Mouse (Mus musculus) erythroid progenitor cell, adult 5-6 weeks (primary cell): ENCODE measurements around the gene Dars. TPM values are rescaled to one million over a fixed set of nuclear protein-coding genes. Genes with fewer than 3 reads are reported as not detected.
"Not testable (repeated sequence)": the region's sequence is repeated elsewhere in the genome, so short reads cannot be mapped to it uniquely, and the experiment has no call there.

Source experiments
- ATAC-seq: replicated peaks from 2 replicates; pipeline ENCODE4 v1.8.0; 2016; ENCODE audit warnings: moderate number of reproducible peaks, mild to moderate bottlenecking, moderate TSS enrichment, inconsistent platforms; ENCODE audit not compliant: poor library complexity, low FRiP score, severe bottlenecking
- total RNA-seq, 2 experiments: library from RNA; stranded (forward) in 1 of 2; stranded (reverse) in 1 of 2; fragments of 150-400 nt in 1 of 2; fragments of 186-747, 209-891 nt in 1 of 2; gene quantifications; 2 replicates each; pipeline versions ENCODE4 v1.2.3 to v1.2.4; 2015 to 2017; ENCODE audit warnings: low replicate concordance in 2 of 2

Gene Dars
- total RNA-seq, 2 experiments from 2014 or later: 42.2 to 66.7 TPM

DNA sequence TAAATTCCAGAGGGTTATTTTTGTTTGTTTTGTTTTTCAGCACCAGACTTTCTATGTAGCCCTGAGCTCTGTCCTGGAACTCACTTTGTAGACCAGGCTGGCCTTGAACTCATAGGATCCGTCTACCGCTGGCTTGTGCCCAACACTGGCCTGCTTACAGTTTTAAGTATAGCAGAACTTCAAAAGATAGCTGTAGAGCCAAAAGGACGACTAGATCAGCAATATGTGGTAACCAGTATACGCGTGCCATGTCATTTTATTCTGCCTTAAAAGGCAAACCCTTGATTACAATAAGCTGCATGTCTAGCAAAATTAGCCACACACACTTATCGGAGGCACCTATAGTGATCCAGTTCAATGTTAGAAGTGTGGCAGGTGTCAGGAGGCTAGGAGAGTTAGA lies 58.9 kb downstream of the Dars start:
- peak; percentile 15; the same call in 1 of the 2 replicates for ATAC-seq

GRCm38 (mm10) chr1:128357452-128357851 lies 59.7 kb downstream of the Dars start:
- ATAC-seq: peak; percentile 51

- ATAC-seq: no peak
These were observed 64.1 kb downstream of the Dars start for GRCm38 (mm10) chr1:128353092-128353491.

DNA sequence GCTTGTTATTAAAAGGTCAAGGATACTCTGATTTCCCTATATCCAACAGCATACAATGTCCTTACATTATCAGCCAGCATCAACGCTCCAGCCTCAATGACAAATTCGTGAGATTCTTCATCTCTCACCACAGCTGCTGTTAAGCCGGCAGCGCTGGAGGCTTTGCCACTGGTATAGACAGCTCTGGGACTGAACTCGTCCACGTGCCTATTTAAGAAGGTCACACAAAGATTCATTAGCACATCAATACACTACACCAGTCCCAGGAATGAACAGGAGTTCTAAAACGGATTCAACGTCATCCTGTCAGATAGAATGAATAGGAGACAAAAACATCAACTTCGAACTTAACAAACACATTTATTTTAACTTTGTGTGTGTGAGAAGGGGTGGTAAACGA lies 72.9 kb downstream of the Dars start:
- no peak for ATAC-seq

DNA sequence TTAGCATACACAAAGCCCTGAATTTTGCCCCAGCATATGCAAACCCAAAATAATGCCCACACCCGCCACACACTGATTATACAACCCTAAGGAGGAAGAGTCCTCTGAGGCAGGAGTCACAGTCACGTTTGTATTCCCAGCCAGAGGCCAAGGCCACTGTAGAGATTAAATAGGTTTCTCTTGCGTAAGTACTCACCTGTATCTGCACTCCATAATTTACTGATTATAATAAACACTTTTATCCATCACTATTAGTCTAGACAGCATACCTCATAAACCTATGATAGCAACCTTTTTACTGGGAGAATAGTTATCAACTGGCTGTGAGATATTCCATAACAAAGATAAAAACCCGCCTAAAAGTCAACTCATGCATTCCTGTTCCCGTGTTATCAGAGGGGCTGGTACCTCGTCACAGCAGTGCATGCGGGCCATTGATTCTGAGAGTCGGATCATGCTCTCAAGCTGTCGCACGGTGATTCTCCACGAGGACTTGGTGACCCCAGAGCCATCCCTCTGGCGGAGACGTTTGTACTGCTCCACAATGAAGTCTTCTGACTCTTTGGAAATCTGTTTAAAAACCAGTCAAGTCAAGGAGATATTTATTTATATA lies 79.4 kb downstream of the Dars start:
- no peak for ATAC-seq

GRCm38 (mm10) chr1:128330313-128330712 lies 86.9 kb downstream of the Dars start:
- no peak for ATAC-seq

DNA sequence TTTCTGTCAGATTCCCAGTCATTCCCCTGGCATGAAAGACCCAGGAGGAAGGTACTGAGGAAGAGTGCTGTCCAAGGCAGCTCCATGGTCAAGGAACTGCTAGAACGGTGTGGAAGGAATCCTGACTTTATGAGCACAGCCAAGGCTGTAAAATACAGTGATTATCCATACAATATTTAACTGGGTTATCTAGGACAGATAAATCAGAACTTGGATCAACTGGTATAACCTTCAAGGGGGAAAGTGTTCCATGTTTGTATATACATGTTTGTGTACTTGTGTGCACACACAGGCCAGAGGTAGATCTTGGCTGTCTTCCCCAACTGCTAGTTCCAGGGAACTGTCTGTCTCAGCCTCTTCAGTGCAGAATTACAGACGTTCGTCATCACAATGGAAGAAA lies 89.0 kb downstream of the Dars start, which contains the start of gene Lct:
Gene Lct (minus strand): TSS at position 101 of the 400 bp plus-strand sequence.
- no peak for ATAC-seq

DNA sequence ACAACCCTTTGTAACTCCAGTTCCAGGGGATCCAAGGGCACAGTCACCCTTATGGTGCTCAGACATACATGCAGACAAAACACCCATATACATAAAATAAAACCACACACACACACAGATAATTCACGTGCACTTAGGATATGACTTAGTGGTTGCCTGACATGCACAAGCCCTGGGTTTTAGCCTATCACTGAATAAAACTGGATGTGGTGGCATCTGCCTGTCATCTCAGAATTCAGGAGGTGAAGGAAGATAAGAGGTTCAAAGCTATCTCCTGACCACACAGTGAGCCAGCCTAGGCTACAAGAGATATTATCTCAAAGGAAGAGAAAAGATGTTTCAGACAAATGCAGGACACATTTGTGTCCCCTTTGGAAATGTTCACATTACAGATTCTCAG lies 90.0 kb downstream of the Dars start:
- no peak for ATAC-seq

DNA sequence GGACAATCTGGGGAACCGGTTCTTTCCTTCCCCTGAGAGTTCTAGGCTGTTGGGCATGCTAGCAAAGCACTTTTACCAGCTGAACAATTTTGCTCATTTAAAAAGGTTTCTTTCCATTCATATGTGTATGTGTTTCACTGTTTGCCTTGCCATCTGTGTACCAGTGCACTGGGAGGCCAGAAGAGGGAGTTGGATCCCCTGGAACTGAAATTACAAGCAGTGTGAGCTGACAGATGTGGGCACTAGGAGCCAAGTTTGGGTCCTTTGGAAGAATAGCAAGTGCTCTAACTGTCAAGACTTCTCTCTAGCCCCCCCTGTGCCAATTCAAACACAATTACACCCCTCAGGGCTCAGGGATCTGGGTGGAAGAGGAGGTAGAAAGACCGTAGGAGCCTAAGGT lies 92.4 kb downstream of the Dars start:
- ATAC-seq: no peak

DNA sequence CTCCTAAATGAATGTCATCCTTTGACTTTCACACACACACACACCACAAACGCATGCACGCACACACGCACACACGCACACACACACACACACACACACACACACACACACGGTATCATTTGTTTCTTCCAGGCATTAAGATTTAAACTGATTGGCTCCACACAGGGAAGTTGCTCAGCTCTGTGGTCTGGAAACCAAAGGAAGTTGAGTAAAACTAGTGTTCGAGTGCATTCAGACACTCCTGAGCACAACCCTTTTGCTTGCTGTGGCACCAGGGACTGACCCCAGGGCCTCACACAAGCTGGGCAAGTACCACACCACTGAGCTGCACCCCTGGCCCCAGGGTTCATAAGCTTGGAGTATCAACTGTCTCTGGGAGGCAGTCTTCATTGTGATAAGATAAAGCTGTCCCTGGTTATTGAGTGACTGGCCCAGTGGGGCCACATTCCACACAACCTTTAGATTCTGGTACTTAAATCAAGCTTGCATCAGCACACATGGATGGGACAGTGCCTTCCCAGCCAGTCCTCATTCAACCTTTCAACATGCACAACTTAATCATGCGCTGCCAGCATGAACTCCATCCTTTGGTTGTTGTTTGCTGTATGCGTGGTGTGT lies 94.0 kb downstream of the Dars start:
- no peak for ATAC-seq

- ATAC-seq: not testable (repeated sequence)
These were observed 97.9 kb downstream of the Dars start for GRCm38 (mm10) chr1:128319266-128319665.

- no peak for ATAC-seq
These were observed 102.5 kb downstream of the Dars start for GRCm38 (mm10) chr1:128314665-128315064.

Other genes starting within 250 kb of the Dars start
- gene Ubxn4, start 173.4 kb downstream of the Dars start, total RNA-seq (2015; ENCODE audit: low replicate concordance): 10.1 and 13.4 TPM in 2 replicates
- gene Ubxn4, start 173.4 kb downstream of the Dars start, total RNA-seq (2017; ENCODE audit: low replicate concordance): 52.7 and 62.5 TPM in 2 replicates
- gene Lct, start 89.0 kb downstream of the Dars start, total RNA-seq (2015; ENCODE audit: low replicate concordance): 0.36 TPM in 1 of 2 replicates, not detected in the other
- 0.26 TPM in 1 of 2 replicates, not detected in the other for gene Lct, start 89.0 kb downstream of the Dars start, total RNA-seq (2017; ENCODE audit: low replicate concordance)
- gene Mcm6, start 57.7 kb downstream of the Dars start, total RNA-seq (2015; ENCODE audit: low replicate concordance): 169 and 205 TPM in 2 replicates
- 222 and 247 TPM in 2 replicates for gene Mcm6, start 57.7 kb downstream of the Dars start, total RNA-seq (2017; ENCODE audit: low replicate concordance)
- gene Cxcr4, start 174.9 kb upstream of the Dars start, total RNA-seq (2015; ENCODE audit: low replicate concordance): 390 and 435 TPM in 2 replicates
- gene Cxcr4, start 174.9 kb upstream of the Dars start, total RNA-seq (2017; ENCODE audit: low replicate concordance): 236 and 385 TPM in 2 replicates